Mouse (Mus musculus): ENCODE results near the gene Arl11.

The Arl11 gene

GRCm38 (mm10) chr14:61309593-61309992 lies at the start of gene Arl11:
TSS of gene Arl11 (plus strand) at chr14:61309753.
- DNase-seq (ENCODE audit: low spot score), result no peak

- DNase-seq (ENCODE audit: low spot score), result no peak
Measured at GRCm38 (mm10) chr14:61267908-61268475, 41.6 kb upstream of the Arl11 start.

GRCm38 (mm10) chr14:61274414-61275198 lies 34.9 kb upstream of the Arl11 start:
- DNase-seq (ENCODE audit: low spot score), result peak; percentile 11

DNA sequence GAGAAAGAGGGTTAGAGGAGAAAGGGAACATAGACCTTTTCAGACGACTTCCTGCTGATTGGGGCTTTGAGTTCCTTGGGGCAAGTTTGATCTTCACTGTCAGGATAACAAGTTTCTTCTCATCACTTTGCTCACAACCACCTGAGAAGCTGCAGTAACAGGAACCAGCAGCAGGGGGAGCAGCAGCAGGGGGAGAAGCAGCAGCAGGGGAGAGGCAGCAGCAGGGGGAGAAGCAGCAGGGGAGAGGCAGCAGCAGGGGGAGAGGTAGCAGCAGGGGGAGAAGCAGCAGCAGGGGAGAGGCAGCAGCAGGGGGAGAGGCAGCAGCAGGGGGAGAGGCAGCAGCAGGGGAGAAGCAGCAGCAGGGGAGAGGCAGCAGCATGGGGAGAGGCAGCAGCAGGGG lies 32.3 kb upstream of the Arl11 start:
- DNase-seq (ENCODE audit: low spot score), result peak; percentile 38

GRCm38 (mm10) chr14:61278676-61279300 lies 30.8 kb upstream of the Arl11 start:
- no peak for DNase-seq (ENCODE audit: low spot score)

GRCm38 (mm10) chr14:61288606-61289286 lies 20.8 kb upstream of the Arl11 start:
- DNase-seq (ENCODE audit: low spot score), result no peak

GRCm38 (mm10) chr14:61290664-61291063 lies 18.9 kb upstream of the Arl11 start:
- DNase-seq (ENCODE audit: low spot score), result no peak

- peak; percentile 75 for DNase-seq (ENCODE audit: low spot score)
Measured at GRCm38 (mm10) chr14:61293884-61294737, 15.4 kb upstream of the Arl11 start.

DNA sequence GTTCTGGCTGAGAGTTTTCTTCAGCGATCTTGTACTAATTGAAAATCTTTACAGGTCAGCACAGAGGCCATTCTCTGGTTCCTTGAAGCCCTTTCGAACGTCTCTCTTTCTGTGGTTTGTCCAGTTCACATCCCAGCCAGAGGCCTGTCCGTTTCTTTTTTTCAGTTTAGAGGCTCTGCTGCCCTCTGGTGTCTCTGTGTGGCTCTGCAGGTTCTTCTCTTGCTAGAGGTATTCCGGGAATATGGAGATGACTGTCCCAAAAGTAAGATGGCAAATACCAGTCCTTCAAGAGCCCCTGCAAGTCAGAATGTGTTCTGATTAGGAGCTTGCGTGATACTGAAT lies 14.8 kb upstream of the Arl11 start:
- peak; percentile 74 for DNase-seq (ENCODE audit: low spot score)

DNA sequence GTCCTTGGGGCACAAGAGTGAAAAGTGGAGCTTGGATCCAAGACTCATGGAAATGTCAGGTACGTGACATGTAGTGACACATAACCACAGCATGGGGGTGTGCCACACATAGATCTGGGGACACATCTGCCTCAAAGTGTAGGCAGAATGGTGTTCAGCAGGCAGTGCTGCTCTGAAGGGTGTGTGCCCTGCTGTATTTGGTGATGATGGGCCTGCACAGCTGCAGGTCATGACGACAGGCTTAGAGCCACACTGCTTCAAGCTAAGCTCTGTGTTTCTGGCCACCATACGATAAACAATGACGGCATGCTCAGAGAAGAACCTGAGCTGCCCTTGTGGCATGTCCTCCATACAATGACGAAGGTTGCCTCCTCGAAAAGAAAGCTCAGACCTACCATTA lies 9.7 kb upstream of the Arl11 start:
- DNase-seq (ENCODE audit: low spot score), result no peak

DNA sequence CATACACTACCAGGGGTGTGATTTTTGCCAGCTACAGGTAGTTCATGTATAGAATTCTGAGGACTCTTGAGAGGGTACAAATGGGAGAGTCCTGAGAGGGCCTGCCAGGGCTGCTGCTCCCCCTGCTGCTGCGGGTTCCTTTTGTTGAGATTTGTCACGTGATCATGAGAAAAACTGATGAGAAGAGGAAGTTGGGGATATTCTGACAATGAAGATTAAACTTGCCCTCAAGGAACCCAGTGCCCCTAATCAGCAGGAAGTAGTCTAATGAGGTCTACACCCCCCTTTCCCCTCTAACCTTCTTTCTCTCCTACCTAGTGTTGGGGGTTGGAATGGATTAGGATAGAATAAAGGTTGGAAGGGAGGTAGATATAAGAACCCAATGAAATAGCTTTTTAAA lies 8.2 kb upstream of the Arl11 start:
- DNase-seq (ENCODE audit: low spot score), result no peak

GRCm38 (mm10) chr14:61302428-61302827 lies 7.1 kb upstream of the Arl11 start:
- no peak for DNase-seq (ENCODE audit: low spot score)

GRCm38 (mm10) chr14:61303969-61304609 lies 5.5 kb upstream of the Arl11 start:
- DNase-seq (ENCODE audit: low spot score), result no peak

- no peak for DNase-seq (ENCODE audit: low spot score)
Measured at GRCm38 (mm10) chr14:61310036-61310772, 651 bp downstream of the Arl11 start.

DNA sequence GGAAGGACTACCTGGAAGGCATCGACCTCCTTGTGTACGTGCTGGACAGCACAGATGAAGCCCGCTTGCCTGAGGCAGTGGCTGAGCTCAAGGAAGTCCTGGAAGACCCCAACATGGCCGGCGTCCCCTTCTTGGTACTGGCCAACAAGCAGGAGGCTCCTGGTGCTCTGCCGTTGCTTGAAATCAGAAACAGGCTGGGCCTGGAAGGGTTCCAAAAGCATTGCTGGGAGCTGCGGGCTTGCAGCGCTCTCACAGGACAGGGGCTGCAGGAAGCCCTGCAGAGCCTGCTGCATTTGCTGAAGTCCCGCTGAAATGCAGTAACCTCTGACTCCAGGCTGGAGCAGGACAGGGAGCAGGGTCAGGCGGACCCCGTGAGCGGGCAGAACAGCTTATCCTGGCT lies 1.4 kb downstream of the Arl11 start:
- DNase-seq (ENCODE audit: low spot score), result no peak

GRCm38 (mm10) chr14:61316861-61317260 lies 7.3 kb downstream of the Arl11 start:
- peak; percentile 71 for DNase-seq (ENCODE audit: low spot score)

DNA sequence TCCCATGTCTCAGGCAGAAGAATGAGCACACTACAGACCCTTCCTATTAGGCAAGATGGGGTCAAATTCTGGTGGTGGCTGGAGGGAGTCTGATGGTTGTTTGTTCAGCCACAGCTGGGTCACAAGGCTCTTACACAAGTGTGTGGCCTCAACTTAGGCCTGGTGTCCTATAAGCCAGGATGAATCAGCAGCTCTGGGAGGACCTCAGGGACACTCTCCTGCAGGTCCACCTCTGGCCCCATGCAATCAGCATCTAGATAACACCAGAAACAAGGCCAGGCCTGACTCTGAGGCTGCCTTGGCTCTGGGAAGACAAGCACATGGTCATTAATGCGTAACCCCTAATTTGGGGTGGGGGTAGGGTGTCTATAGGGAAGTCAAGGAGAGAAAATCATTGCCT lies 11.2 kb downstream of the Arl11 start:
- DNase-seq (ENCODE audit: low spot score), result no peak

- no peak for DNase-seq (ENCODE audit: low spot score)
Measured at GRCm38 (mm10) chr14:61321200-61321599, 11.6 kb downstream of the Arl11 start.

DNA sequence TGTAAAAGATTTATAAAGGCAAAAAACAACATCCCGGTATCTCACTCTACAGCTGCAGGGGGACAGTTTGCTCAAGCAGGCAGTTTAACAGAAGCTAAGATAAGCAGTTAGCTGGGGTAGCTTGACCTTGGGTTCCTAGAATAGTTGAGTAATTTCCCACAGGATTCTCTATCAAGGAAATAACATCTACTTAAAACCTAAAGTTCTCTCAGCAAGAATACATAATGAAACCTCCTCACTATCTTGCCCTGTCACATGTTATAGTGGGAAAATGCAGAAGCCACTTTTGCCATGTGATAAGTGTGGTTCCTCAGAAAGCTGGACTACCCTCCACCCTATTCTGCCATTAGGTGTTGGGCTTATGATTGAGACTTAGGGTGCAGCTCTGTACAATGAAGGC lies 13.2 kb downstream of the Arl11 start:
- DNase-seq (ENCODE audit: low spot score), result no peak

GRCm38 (mm10) chr14:61327007-61327406 lies 17.5 kb downstream of the Arl11 start:
- peak; percentile 16 for DNase-seq (ENCODE audit: low spot score)
